Mouse (Mus musculus) forebrain, embryonic 11.5 days (tissue): ENCODE results near the gene Cdk10. TPM values are rescaled to one million over a fixed set of nuclear protein-coding genes. Genes with fewer than 3 reads are reported as not detected.
"Not testable (repeated sequence)": the region's sequence is repeated elsewhere in the genome, so short reads cannot be mapped to it uniquely, and the experiment has no call there.

Experiments
- ATAC-seq: fragments of 200-750 bp; cut with Nextera tagmentation; replicated peaks from 2 replicates; pipeline ENCODE4 v1.8.0; 2017; ENCODE audit warnings: moderate TSS enrichment; ENCODE audit not compliant: low FRiP score
- DNase-seq: peaks from one replicate; pipeline ENCODE4 v3.0.0-alpha.2; 2017; ENCODE audit warnings: low spot score
- H3K27ac ChIP-seq: fragments of 300-500 bp; sonication (generic); 2 replicates; pipeline ENCODE4 v1.5.1; 2014; ENCODE audit warnings: low read depth, low read length
- H3K27me3 ChIP-seq: fragments of 300-500 bp; sonication (generic); 2 replicates; pipeline ENCODE4 v1.6.1; 2014; ENCODE audit warnings: mild to moderate bottlenecking, low read length, mixed read lengths; ENCODE audit not compliant: control insufficient read depth, insufficient read depth
- H3K36me3 ChIP-seq: fragments of 300-500 bp; sonication (generic); 2 replicates; pipeline ENCODE4 v1.6.1; 2014; ENCODE audit warnings: mild to moderate bottlenecking, low read length, moderate library complexity, mixed read lengths; ENCODE audit not compliant: control insufficient read depth, insufficient read depth
- H3K4me1 ChIP-seq: fragments of 300-500 bp; sonication (generic); replicated peaks from 2 replicates; pipeline ENCODE4 v1.6.1; 2014; ENCODE audit warnings: low read length, mixed read lengths; ENCODE audit not compliant: control insufficient read depth, insufficient read depth
- H3K4me2 ChIP-seq: fragments of 300-500 bp; sonication (generic); 2 replicates; pipeline ENCODE4 v1.6.1; 2014; ENCODE audit warnings: low read depth, mild to moderate bottlenecking, low read length, moderate library complexity, mixed read lengths; ENCODE audit not compliant: severe bottlenecking
- H3K4me3 ChIP-seq: fragments of 300-500 bp; sonication (generic); 2 replicates; pipeline ENCODE4 v1.5.1; 2014; ENCODE audit warnings: low read depth, low read length
- H3K9ac ChIP-seq: fragments of 300-500 bp; sonication (generic); 2 replicates; pipeline ENCODE4 v1.6.1; 2014; ENCODE audit warnings: low read length
- H3K9me3 ChIP-seq: fragments of 300-500 bp; sonication (generic); 2 replicates; pipeline ENCODE4 v1.6.1; 2016; ENCODE audit warnings: low read length, mixed read lengths; ENCODE audit not compliant: control insufficient read depth
- WGBS: fragments of 180-500 bp; shearing (Covaris S2); extraction: QIAGEN DNeasy Blood & Tissue Kit; methylation state at CpG from one replicate; pipeline ENCODE4 v1.1.7; 2014; 5-methylcytosine and 5-hydroxymethylcytosine counted together
- polyA plus RNA-seq: library from polyadenylated mRNA; unstranded; fragments of >200 nt; fragmentation: Nextera tagmentation; extraction: Ambion mirVana; gene quantifications from 2 replicates; pipeline ENCODE4 v1.2.1, GENCODE M21; 2014

The Cdk10 gene
- polyA plus RNA-seq, 1 experiment from 2014 or later = 36.0 TPM

GRCm38 (mm10) chr8:123220917-123221316, 3.7 kb upstream of the Cdk10 start:
- Histone ChIP-seq H3K4me1 (peaks cover 9% of the 10 kb centered on the region; the same call in 1 of the 2 replicates), H3K9ac (no peak overlapping the region), H3K4me2 (no peak overlapping the region), H3K36me3 (no peaks in the 10 kb centered on the region), H3K9me3 (no peaks in the 10 kb centered on the region), H3K4me3 (no peak overlapping the region), H3K27me3 (no peaks in the 10 kb centered on the region), H3K27ac (no peak overlapping the region)
- DNase-seq (no peak), ATAC-seq (no peak)
- 92% methylated on average over 1 of the region's 1 CpGs for WGBS

GRCm38 (mm10) chr8:123228416-123228815, 3.8 kb downstream of the Cdk10 start:
- no peak for DNase-seq
- no peak overlapping the region for H3K9ac ChIP-seq
- no peak for ATAC-seq
- no peaks in the 10 kb centered on the region for H3K9me3 ChIP-seq
- no peak overlapping the region for H3K27ac ChIP-seq
- peaks cover 2% of the 10 kb centered on the region; the same call in 1 of the 2 replicates for H3K36me3 ChIP-seq
- no peak overlapping the region for H3K4me2 ChIP-seq
- no peak overlapping the region for H3K4me3 ChIP-seq
- WGBS = 94% methylated on average over 1 of the region's 1 CpGs
- peaks cover 9% of the 10 kb centered on the region; the same call in 1 of the 2 replicates for H3K4me1 ChIP-seq
- H3K27me3 ChIP-seq = no peaks in the 10 kb centered on the region

GRCm38 (mm10) chr8:123230326-123230725, 5.7 kb downstream of the Cdk10 start:
- not testable (repeated sequence) for H3K27me3 ChIP-seq, H3K4me1 ChIP-seq, ATAC-seq, H3K27ac ChIP-seq, H3K9ac ChIP-seq, H3K4me2 ChIP-seq, H3K4me3 ChIP-seq, DNase-seq, H3K9me3 ChIP-seq, H3K36me3 ChIP-seq
- WGBS = 93% methylated on average over 9 of the region's 11 CpGs

GRCm38 (mm10) chr8:123231742-123232141, 7.1 kb downstream of the Cdk10 start:
- Histone ChIP-seq H3K27me3 (peaks cover 10% of the 10 kb centered on the region), H3K9me3 (no peaks in the 10 kb centered on the region), H3K4me3 (no peak overlapping the region), H3K36me3 (peaks cover 2% of the 10 kb centered on the region; the same call in 1 of the 2 replicates), H3K9ac (no peak overlapping the region), H3K4me2 (no peak overlapping the region), H3K27ac (no peak overlapping the region), H3K4me1 (peaks cover 12% of the 10 kb centered on the region)
- DNase-seq (no peak), ATAC-seq (no peak)
- 73% methylated on average over 5 of the region's 5 CpGs for WGBS

- H3K9ac ChIP-seq = no peak overlapping the region
- WGBS = 53% methylated on average over 7 of the region's 7 CpGs
- H3K27me3 ChIP-seq = peaks cover 10% of the 10 kb centered on the region
- no peak for DNase-seq
- no peaks in the 10 kb centered on the region; the same call in 1 of the 2 replicates for H3K36me3 ChIP-seq
- H3K4me2 ChIP-seq = no peak overlapping the region
- H3K27ac ChIP-seq = no peak overlapping the region
- H3K4me3 ChIP-seq = no peak overlapping the region
- H3K9me3 ChIP-seq = no peaks in the 10 kb centered on the region
- ATAC-seq = no peak
- peaks cover 12% of the 10 kb centered on the region for H3K4me1 ChIP-seq
These were observed 7.9 kb downstream of the Cdk10 start for GRCm38 (mm10) chr8:123232553-123232952.

GRCm38 (mm10) chr8:123233300-123233699, 8.7 kb downstream of the Cdk10 start:
- no peak for ATAC-seq

GRCm38 (mm10) chr8:123233760-123234159, 9.1 kb downstream of the Cdk10 start:
- Histone ChIP-seq H3K9ac (no peak overlapping the region), H3K36me3 (no peaks in the 10 kb centered on the region; the same call in 1 of the 2 replicates), H3K27ac (no peak overlapping the region), H3K9me3 (no peaks in the 10 kb centered on the region), H3K4me3 (no peak overlapping the region), H3K4me1 (peaks cover 12% of the 10 kb centered on the region), H3K4me2 (no peak overlapping the region), H3K27me3 (peaks cover 10% of the 10 kb centered on the region)
- DNase-seq = peak; percentile 55
- 82% methylated on average over 11 of the region's 11 CpGs for WGBS
- ATAC-seq = no peak

More at GRCm38 (mm10) chr8:123233300-123233699, 8.7 kb downstream of the Cdk10 start:
- Histone ChIP-seq H3K9ac (no peak overlapping the region), H3K4me2 (no peak overlapping the region), H3K9me3 (no peaks in the 10 kb centered on the region), H3K4me1 (peaks cover 12% of the 10 kb centered on the region), H3K36me3 (no peaks in the 10 kb centered on the region; the same call in 1 of the 2 replicates), H3K4me3 (no peak overlapping the region), H3K27ac (no peak overlapping the region), H3K27me3 (peaks cover 10% of the 10 kb centered on the region)
- whole genome bisulfite sequencing = 63% methylated on average over 13 of the region's 13 CpGs
- no peak for DNase-seq

- peaks cover 10% of the 10 kb centered on the region for H3K27me3 ChIP-seq
- DNase-seq = no peak
- no peaks in the 10 kb centered on the region for H3K9me3 ChIP-seq
- peak overlapping the region; percentile 40 for H3K4me3 ChIP-seq
- peak overlapping the region; percentile 85 for H3K4me2 ChIP-seq
- H3K27ac ChIP-seq = no peak overlapping the region
- H3K36me3 ChIP-seq = no peaks in the 10 kb centered on the region
- WGBS = 28% methylated on average over 13 of the region's 13 CpGs
- peaks cover 12% of the 10 kb centered on the region for H3K4me1 ChIP-seq
- peak; percentile 14; the same call in 1 of the 2 replicates for ATAC-seq
- H3K9ac ChIP-seq = peak overlapping the region; percentile 45
These were observed 10.4 kb downstream of the Cdk10 start for GRCm38 (mm10) chr8:123234918-123235519.
